Mouse (Mus musculus) C2C12 (cell line): Measurements from ENCODE around the gene Dcps. TPM values are rescaled to one million over a fixed set of nuclear protein-coding genes. Genes with fewer than 3 reads are reported as not detected.

ENCODE experiments used
- H3K27me3 ChIP-seq: one replicate; pipeline ENCODE4 v1.6.1; 2011; ENCODE audit not compliant: control insufficient read depth, insufficient read depth, insufficient read length
- H3K36me3 ChIP-seq: one replicate; pipeline ENCODE4 v1.6.1; 2011; ENCODE audit not compliant: control insufficient read depth, insufficient read depth
- H3K4me3 ChIP-seq: one replicate; pipeline ENCODE4 v1.5.1; 2011; ENCODE audit warnings: mild to moderate bottlenecking, control low read depth; ENCODE audit not compliant: poor library complexity, insufficient read depth, severe bottlenecking
- H3K79me2 ChIP-seq: one replicate; pipeline ENCODE4 v1.6.1; 2011; ENCODE audit not compliant: control insufficient read depth, insufficient read depth
- H3K79me3 ChIP-seq: one replicate; pipeline ENCODE4 v1.6.1; 2011; ENCODE audit warnings: low read depth, control low read depth
- H3ac ChIP-seq: one replicate; pipeline ENCODE3; 2011; ENCODE audit warnings: low read depth; ENCODE audit not compliant: control insufficient read depth, insufficient read length
- CEBPB ChIP-seq: IDR thresholded peaks from one replicate; pipeline ENCODE4 v1.6.1; 2011; ENCODE audit warnings: low read depth, mild to moderate bottlenecking, control low read depth, moderate library complexity
- CTCF ChIP-seq: IDR thresholded peaks from one replicate; pipeline ENCODE4 v1.5.1; 2011; ENCODE audit not compliant: control insufficient read depth, insufficient read depth, insufficient read length
- FOSL1 ChIP-seq: IDR thresholded peaks from one replicate; pipeline ENCODE4 v1.8.0; 2011; ENCODE audit warnings: mild to moderate bottlenecking, low read length; ENCODE audit not compliant: poor library complexity, insufficient read depth, severe bottlenecking
- MAX ChIP-seq: IDR thresholded peaks from one replicate; pipeline ENCODE4 v1.6.1; 2011; ENCODE audit warnings: mild to moderate bottlenecking, control low read depth
- MYOD1 ChIP-seq: IDR thresholded peaks from one replicate; pipeline ENCODE4 v1.6.1; 2011; ENCODE audit warnings: low read depth; ENCODE audit not compliant: control insufficient read depth, insufficient read length
- MYOG ChIP-seq: IDR thresholded peaks from one replicate; pipeline ENCODE4 v1.6.1; 2011; ENCODE audit not compliant: control insufficient read depth, insufficient read length; ENCODE audit errors: extremely low read depth
- USF1 ChIP-seq: IDR thresholded peaks from one replicate; pipeline ENCODE4 v1.6.1; 2011; ENCODE audit warnings: low read depth, mild to moderate bottlenecking, control low read depth, moderate library complexity
- polyA plus RNA-seq: library from polyadenylated mRNA; unstranded; fragments of >200 nt; fragmentation: generic; extraction: Trizol; gene quantifications from one replicate; pipeline ENCODE4 v1.2.1, GENCODE M21; 2012; ENCODE audit warnings: missing spikeins

Gene Dcps
- polyA plus RNA-seq, 1 experiment, result 74.7 TPM

DNA sequence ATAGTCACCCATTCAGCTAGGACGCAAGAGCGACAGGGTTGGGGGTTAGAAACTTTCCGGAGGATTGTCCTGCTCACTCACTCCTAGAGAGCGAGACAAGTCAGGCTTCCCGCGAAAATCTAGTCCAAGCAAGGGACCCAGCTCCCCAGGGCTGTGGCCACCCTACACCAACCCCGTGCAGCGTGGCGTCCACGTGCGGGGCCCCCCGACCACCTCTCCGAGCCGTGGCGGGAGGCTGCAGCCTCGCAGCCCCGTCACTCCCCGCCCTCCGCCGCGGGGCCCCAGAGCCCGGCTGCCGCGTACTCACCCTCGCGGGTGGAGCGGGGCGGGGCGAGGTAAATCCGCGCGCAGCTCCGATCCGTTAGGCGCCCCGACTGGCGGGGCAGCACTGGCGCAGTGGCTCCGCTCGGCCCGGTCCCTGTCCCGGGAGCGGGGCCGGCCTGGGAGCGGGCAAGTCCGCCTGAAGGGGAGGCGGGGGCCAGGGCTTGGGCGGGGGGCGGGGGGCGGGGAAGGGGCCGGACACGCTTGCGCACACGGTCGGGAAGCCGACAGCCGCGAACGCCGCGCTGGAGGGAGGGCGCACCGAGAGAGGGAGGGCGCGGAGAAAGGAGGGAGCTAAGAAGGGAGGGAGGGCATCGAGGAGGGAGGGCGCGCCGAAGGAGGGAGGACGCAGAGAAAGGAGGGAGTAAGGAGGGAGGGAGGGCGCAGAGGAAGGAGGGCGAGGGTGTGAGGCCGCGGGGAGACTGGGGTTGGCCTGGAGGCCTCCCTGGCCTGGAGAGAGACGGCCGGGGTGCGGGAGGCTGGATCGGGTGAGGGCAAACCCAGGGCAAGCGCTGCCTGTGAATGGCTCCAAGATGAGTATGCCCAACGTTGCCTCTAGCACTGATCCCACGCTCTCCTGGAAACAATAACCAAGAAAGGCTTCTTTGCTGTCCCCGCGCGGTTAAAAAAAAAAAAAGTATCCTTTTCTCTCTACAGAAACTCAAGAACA, 59.2 kb downstream of the Dcps start:
- no peaks in the 10 kb centered on the region for H3K27me3 ChIP-seq
- H3ac ChIP-seq, result peak overlapping the region; percentile 74
- H3K36me3 ChIP-seq, result peaks cover 25% of the 10 kb centered on the region
- TF ChIP-seq MAX (peak; percentile 39), FOSL1 (no peak)
- H3K79me3 ChIP-seq, result peaks cover 36% of the 10 kb centered on the region
- H3K79me2 ChIP-seq, result peaks cover 55% of the 10 kb centered on the region
- peak overlapping the region; percentile 53 for H3K4me3 ChIP-seq

DNA sequence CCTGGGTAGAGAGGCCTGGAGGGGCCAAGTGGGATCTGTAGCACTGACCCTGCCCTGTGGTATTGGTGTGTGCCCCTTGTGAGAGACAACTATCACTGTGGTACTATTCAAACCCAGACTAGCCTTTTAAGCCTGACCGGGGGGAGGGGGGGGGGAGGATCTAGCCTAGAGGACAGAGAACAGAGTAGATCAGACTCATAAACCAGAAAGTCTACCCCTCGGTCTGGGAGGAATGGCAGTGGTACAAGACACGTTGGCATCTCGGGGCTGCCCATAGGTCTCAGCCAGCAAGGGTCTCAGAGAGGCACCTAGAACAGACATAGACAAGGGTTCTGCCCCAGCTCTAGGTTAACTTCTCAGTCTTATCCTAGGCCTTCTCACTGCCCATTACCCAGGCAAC, 60.1 kb downstream of the Dcps start:
- peaks cover 21% of the 10 kb centered on the region for H3K36me3 ChIP-seq
- no peaks in the 10 kb centered on the region for H3K27me3 ChIP-seq
- peak overlapping the region; percentile 53 for H3K4me3 ChIP-seq
- peaks cover 43% of the 10 kb centered on the region for H3K79me3 ChIP-seq
- TF ChIP-seq FOSL1 (no peak), USF1 (no peak)
- H3K79me2 ChIP-seq, result peaks cover 64% of the 10 kb centered on the region
- H3ac ChIP-seq, result peak overlapping the region; percentile 59

DNA sequence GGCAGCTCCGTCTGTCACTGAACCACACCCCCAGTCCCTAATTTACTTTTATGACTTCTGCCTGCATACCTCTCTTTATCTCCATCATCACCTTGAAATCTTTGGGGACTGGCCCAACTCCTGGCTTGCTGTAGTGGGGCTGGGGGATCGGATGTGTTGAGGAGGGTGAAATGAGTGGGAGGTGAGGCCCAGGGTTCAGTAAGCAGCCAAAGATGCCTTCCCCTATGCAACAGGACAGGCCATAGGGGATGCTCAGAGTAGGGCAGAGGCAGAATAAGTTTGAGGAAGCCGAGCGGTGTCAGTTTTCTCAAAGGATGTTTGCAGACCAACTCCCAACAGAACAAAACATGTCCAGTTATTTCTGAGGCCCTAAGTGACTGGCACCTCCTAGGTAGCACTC, 60.6 kb downstream of the Dcps start:
- H3K4me3 ChIP-seq, result peak overlapping the region; percentile 53
- H3K36me3 ChIP-seq, result peaks cover 16% of the 10 kb centered on the region
- peak overlapping the region; percentile 59 for H3ac ChIP-seq
- H3K79me3 ChIP-seq, result peaks cover 43% of the 10 kb centered on the region
- H3K79me2 ChIP-seq, result peaks cover 69% of the 10 kb centered on the region
- H3K27me3 ChIP-seq, result no peaks in the 10 kb centered on the region
- TF ChIP-seq MAX (no peak), MYOG (no peak), CEBPB (no peak), MYOD1 (no peak)

DNA sequence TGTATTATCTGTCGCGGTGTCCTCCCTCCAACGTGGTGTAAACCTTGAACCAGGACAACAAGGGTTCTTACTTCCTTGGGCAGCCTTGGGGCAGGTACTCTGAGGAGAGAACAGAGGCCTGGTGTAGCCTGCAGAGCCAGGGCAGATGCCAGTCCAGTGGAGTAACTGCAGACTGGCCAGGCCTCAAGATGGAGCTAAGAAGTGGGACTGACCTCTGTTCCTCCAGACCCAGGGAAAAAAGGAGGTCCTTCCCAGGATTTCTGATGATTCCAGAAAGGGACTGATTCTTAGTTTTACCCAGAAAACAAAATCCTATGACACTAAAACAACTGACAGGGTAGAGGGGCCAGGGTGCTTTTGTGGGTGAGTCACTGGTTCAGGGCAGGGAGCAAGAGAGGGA, 61.6 kb downstream of the Dcps start:
- Histone ChIP-seq H3ac (no peak overlapping the region), H3K4me3 (no peak overlapping the region), H3K79me3 (peaks cover 52% of the 10 kb centered on the region), H3K36me3 (peaks cover 11% of the 10 kb centered on the region), H3K27me3 (no peaks in the 10 kb centered on the region), H3K79me2 (peaks cover 75% of the 10 kb centered on the region)
- no peak for TF ChIP-seq MAX
- TF ChIP-seq FOSL1, result no peak
- no peak for TF ChIP-seq CTCF
- no peak for TF ChIP-seq MYOG

DNA sequence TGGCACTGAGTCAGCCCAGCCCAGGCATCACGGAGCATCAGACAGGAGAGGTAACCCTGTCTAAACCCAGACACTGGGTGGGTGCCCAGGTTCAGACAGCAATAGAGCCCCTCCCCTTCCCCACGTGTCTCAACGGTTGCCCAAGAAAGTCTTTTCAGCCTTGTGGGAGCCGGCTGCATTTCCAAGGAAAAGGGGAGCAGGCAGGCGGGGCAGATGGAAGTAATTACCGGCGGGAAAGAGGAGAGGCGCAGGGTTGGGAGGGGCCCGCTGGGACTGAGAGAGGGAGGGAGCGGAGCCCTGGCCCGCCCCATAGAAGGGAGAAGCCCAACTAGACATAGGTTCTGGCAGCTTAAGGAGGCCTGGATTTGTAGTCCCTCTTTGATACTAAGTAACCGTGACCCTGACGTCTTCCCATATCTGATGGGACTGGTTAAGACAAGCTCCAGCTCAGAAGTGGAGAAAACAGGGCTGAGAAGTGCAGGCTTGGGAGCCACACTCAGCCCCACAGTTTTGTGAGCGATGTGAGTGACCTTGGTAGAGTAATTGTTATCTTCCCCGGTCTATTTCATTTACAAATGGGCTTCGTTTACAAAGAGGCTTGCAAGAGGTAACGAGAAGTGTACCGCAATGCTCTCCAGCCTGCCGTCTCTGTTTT, 63.8 kb downstream of the Dcps start:
- Histone ChIP-seq H3K4me3 (no peak overlapping the region), H3ac (no peak overlapping the region), H3K27me3 (no peaks in the 10 kb centered on the region), H3K79me3 (peaks cover 72% of the 10 kb centered on the region), H3K36me3 (peaks cover 11% of the 10 kb centered on the region), H3K79me2 (peaks cover 95% of the 10 kb centered on the region)
- no peak for TF ChIP-seq USF1

DNA sequence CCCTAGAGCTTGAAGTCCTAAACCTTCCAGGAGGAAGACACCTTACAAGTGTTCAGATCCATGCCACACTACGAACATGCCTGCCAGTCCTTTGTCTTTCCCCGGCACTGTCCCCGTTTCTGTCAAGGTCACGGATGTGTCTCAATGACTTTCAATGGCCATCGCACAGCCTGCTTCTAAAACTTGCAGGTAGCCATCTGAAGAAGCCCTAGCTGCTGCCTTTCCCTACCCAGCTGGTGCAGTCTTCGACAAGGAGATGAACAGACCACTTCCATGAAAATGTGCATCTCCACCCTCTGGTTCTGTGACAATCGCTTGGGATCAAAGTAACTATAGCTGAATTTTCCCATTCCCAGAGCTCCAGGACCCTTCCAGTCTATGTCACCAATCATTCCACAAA, 64.4 kb downstream of the Dcps start:
- H3K79me3 ChIP-seq, result peaks cover 74% of the 10 kb centered on the region
- H3K36me3 ChIP-seq, result peaks cover 11% of the 10 kb centered on the region
- no peak for TF ChIP-seq MYOG
- no peak for TF ChIP-seq MYOD1
- TF ChIP-seq FOSL1, result no peak
- no peak for TF ChIP-seq USF1
- TF ChIP-seq CEBPB, result no peak
- no peak for TF ChIP-seq CTCF
- TF ChIP-seq MAX, result no peak
- no peak overlapping the region for H3K4me3 ChIP-seq
- H3K79me2 ChIP-seq, result peaks cover 97% of the 10 kb centered on the region
- H3K27me3 ChIP-seq, result no peaks in the 10 kb centered on the region
- H3ac ChIP-seq, result no peak overlapping the region
